Mouse (Mus musculus): ENCODE results near the gene Igf2bp2. TPM values are rescaled to one million over a fixed set of nuclear protein-coding genes. Genes with fewer than 3 reads are reported as not detected.

Gene Igf2bp2
- polyA plus RNA-seq, 1 experiment: 92.4 TPM

DNA sequence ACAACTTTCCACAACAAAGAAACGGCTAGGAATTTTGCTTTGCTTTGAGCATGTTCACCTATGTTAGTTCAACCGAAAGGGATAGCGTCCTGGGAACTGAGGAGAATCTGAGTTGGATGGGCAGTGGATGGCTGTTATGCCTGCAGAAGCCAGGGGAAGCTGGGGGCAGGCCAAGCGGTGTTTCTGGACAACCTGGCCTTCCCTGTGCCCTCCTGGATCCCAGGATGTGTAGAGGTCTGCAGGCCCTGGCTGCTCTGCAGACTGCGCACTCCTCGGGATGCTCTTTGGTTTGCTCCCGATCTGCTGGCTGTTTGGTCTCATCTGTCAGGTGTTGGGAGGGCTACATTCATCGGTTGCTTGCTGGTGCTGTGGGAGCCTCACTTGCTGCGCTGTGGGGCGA, 102.7 kb downstream of the Igf2bp2 start:
- TF ChIP-seq POLR2A (IDR thresholded peaks at IDR 0.05; ENCODE audit: low read depth, low read length) (no peak), CTCF (IDR thresholded peaks at IDR 0.05; ENCODE audit: borderline replicate concordance, insufficient read depth, low read length) (no peak)
- Histone ChIP-seq H3K27ac (ENCODE audit: insufficient read depth, low read length) (no peak overlapping the region), H3K4me3 (ENCODE audit: insufficient read depth, low read length) (no peak overlapping the region), H3K4me1 (ENCODE audit: control insufficient read depth, insufficient read depth, low read length) (no peaks in the 10 kb centered on the region)

DNA sequence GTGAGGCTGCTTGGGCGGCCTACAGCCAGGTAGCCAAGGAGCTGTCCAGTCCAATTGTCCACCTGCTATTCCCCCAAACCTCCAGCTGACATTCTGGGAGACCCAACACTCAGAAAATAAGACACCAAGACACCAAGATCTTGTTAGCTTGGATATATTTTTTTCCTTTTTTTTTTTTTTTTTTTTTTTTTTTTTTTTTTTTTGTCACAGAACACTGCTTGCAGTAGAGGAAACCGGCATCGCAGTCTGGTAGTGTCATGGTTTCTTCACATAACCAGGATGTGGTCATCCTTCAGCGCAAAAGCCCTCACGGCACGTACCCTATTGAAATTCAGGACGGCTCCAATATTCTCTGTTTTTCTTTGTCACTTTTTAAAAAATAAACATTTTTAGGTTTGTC, 104.2 kb downstream of the Igf2bp2 start:
- Histone ChIP-seq H3K4me1 (ENCODE audit: control insufficient read depth, insufficient read depth, low read length) (no peaks in the 10 kb centered on the region), H3K4me3 (ENCODE audit: insufficient read depth, low read length) (no peak overlapping the region), H3K27ac (ENCODE audit: insufficient read depth, low read length) (no peak overlapping the region)
- TF ChIP-seq CTCF (IDR thresholded peaks at IDR 0.05; ENCODE audit: borderline replicate concordance, insufficient read depth, low read length) (no peak), POLR2A (IDR thresholded peaks at IDR 0.05; ENCODE audit: low read depth, low read length) (no peak)

DNA sequence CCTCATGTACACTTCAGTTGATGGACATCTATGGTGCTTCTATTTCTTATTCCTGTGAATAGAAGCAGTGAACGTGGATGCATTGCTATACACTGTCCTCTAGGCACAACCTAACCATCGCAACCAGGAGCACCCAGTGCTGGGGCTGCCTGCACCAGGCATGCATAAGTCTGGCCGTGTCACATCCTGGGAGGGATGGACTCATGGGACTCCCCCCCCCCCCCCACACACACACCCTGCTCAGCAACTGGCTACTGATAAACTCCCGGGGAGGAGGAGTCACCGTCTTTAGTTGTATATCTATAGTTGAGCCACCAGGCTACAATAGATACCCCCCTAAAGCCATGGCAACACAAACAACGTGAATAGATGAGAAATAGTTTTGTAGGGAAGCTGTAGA, 105.6 kb downstream of the Igf2bp2 start:
- Histone ChIP-seq H3K4me3 (ENCODE audit: insufficient read depth, low read length) (no peak overlapping the region), H3K27ac (ENCODE audit: insufficient read depth, low read length) (no peak overlapping the region), H3K4me1 (ENCODE audit: control insufficient read depth, insufficient read depth, low read length) (no peaks in the 10 kb centered on the region)
- no peak for TF ChIP-seq POLR2A (IDR thresholded peaks at IDR 0.05; ENCODE audit: low read depth, low read length)
- TF ChIP-seq CTCF (IDR thresholded peaks at IDR 0.05; ENCODE audit: borderline replicate concordance, insufficient read depth, low read length): no peak

DNA sequence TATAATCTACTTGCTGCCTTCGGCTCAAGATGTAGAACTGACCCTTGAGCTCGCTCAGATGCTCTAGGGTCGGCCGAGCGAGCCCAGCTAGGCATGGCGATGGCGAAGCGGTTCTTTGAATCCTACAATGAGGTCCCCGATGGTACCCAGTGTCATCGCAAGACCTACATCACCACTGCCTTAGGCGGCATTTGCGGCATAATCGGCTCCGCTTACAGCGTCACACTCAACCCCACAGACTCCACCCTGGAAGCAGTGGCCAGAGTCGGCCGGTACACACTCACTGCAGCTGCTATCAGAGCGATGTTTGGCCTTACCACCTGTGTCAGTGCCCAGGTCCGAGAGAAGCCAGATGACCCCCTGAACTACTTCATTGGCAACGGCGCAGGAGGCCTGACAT, 109.7 kb downstream of the Igf2bp2 start:
- Histone ChIP-seq H3K4me3 (ENCODE audit: insufficient read depth, low read length) (no peak overlapping the region), H3K27ac (ENCODE audit: insufficient read depth, low read length) (no peak overlapping the region), H3K4me1 (ENCODE audit: control insufficient read depth, insufficient read depth, low read length) (no peaks in the 10 kb centered on the region)
- TF ChIP-seq POLR2A (IDR thresholded peaks at IDR 0.05; ENCODE audit: low read depth, low read length) (no peak), CTCF (IDR thresholded peaks at IDR 0.05; ENCODE audit: borderline replicate concordance, insufficient read depth, low read length) (no peak)

DNA sequence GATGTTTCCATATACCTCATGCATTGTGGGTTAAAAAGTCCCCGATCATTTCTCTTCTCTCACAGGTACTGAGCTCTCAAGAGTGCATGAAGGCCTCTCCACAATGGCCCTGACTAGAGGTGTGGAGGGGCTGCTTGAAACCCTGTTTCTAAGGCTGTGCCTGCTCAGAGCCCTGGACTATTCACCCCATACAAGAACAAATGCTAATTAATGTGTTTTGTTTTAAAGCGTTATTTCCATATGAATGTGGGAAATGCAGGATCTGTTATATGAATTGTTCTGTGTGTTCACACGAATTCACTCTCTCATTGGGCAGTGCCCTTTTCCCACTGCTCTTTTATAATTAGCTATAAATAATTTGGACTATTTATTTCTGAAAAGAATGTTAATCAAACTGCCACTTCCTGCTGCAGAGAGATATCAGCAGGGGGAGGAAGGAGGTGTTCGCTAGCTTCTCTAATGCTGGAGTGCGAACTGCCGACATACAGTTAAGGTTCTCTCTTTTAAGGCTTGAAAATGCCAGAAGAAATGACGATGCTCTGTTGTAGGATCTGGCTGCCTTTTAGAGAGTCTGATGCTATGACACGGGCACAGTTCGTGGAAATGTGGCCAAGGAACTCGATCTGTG, 116.2 kb downstream of the Igf2bp2 start:
- H3K27ac ChIP-seq (ENCODE audit: insufficient read depth, low read length): no peak overlapping the region
- no peak overlapping the region for H3K4me3 ChIP-seq (ENCODE audit: insufficient read depth, low read length)
- no peaks in the 10 kb centered on the region for H3K4me1 ChIP-seq (ENCODE audit: control insufficient read depth, insufficient read depth, low read length)
- TF ChIP-seq POLR2A (IDR thresholded peaks at IDR 0.05; ENCODE audit: low read depth, low read length) (no peak), CTCF (IDR thresholded peaks at IDR 0.05; ENCODE audit: borderline replicate concordance, insufficient read depth, low read length) (no peak)

DNA sequence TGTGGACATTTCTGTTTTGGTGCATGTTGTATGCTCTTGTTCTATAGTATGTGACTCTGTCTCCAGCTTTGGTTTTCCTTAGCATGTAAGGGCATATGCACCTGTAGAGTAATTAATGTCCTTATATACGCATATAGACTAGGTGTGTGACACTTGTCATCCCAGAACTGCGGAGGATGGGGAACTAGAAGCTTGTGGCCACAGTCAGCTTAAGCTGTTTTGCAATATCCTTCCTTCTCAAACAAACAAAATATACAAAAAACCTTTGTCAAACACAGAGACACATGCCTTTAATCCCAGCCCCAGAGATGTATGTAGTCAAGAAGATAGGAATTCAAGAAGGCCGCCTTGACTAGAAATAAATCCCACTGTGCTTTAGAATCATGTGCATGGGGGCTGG, 117.2 kb downstream of the Igf2bp2 start:
- TF ChIP-seq CTCF (IDR thresholded peaks at IDR 0.05; ENCODE audit: borderline replicate concordance, insufficient read depth, low read length) (no peak), POLR2A (IDR thresholded peaks at IDR 0.05; ENCODE audit: low read depth, low read length) (no peak)
- Histone ChIP-seq H3K27ac (ENCODE audit: insufficient read depth, low read length) (no peak overlapping the region), H3K4me3 (ENCODE audit: insufficient read depth, low read length) (no peak overlapping the region), H3K4me1 (ENCODE audit: control insufficient read depth, insufficient read depth, low read length) (no peaks in the 10 kb centered on the region)

DNA sequence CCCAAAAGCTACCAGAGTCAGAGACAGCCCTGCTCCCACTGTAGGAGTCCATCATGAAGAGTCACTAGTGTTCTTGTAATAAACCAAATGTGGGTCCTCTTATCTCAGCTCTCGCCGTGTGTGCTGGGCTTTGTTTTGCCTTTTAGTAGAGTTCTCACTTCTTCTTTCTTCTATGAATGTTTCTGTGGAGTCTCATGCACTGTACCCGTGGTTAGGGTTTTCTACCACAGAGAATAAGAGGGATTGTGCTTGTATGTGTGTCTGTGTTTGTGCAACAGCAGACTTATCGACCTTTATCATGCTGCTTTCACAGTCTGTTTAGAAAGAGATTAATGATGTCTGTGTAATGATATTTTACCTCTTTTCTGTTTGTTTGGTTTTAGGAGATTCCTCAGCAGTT, 119.3 kb downstream of the Igf2bp2 start:
- no peak overlapping the region for H3K27ac ChIP-seq (ENCODE audit: insufficient read depth, low read length)
- H3K4me1 ChIP-seq (ENCODE audit: control insufficient read depth, insufficient read depth, low read length): no peaks in the 10 kb centered on the region
- no peak overlapping the region for H3K4me3 ChIP-seq (ENCODE audit: insufficient read depth, low read length)
- TF ChIP-seq CTCF (IDR thresholded peaks at IDR 0.05; ENCODE audit: borderline replicate concordance, insufficient read depth, low read length) (no peak), POLR2A (IDR thresholded peaks at IDR 0.05; ENCODE audit: low read depth, low read length) (no peak)

DNA sequence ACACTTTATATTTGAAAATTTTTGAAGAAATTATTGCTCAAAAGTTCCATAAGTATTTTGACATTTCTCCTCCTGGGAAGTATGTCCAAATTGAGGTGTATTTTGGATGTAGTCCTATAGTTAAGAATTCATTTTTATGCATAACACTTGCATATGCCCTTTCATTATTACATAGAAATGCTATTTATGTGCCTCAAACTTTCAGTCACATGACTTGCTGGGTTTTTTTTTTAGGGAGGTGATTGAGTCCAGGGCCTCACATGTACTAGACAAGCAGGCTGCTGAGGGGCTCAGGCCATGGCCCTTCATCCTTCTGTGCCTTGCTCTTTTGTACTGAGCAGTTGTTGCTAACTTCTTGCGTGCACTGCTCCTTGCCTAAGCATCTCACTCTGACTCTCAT, 123.1 kb downstream of the Igf2bp2 start:
- TF ChIP-seq POLR2A (IDR thresholded peaks at IDR 0.05; ENCODE audit: low read depth, low read length): no peak
- TF ChIP-seq CTCF (IDR thresholded peaks at IDR 0.05; ENCODE audit: borderline replicate concordance, insufficient read depth, low read length): no peak

DNA sequence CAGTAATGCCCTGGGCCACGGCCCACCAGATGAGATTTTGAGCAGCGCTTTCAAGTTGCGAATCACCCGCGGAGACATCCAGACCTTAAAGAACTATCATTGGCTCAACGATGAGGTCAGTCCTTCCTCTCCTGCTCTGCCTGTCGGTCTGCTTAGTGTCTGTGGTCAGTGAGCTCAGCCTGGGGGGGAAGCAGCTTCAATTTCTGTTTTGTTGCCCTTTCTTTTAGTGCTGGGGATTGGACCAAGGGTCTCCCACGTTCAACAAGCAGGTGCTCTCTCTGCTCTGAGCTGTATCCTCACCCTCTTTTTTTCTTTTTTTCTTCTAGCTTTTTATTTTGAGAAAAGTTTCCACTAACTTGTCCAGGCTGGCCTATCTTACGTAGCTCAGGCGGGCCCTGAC, 124.5 kb downstream of the Igf2bp2 start:
- Histone ChIP-seq H3K4me1 (ENCODE audit: control insufficient read depth, insufficient read depth, low read length) (no peaks in the 10 kb centered on the region), H3K4me3 (ENCODE audit: insufficient read depth, low read length) (no peak overlapping the region), H3K27ac (ENCODE audit: insufficient read depth, low read length) (no peak overlapping the region)
- no peak for TF ChIP-seq POLR2A (IDR thresholded peaks at IDR 0.05; ENCODE audit: low read depth, low read length)

More for the DNA sequence above, 123.1 kb downstream of the Igf2bp2 start:
- Histone ChIP-seq H3K27ac (ENCODE audit: insufficient read depth, low read length) (no peak overlapping the region), H3K4me1 (ENCODE audit: control insufficient read depth, insufficient read depth, low read length) (no peaks in the 10 kb centered on the region), H3K4me3 (ENCODE audit: insufficient read depth, low read length) (no peak overlapping the region)

DNA sequence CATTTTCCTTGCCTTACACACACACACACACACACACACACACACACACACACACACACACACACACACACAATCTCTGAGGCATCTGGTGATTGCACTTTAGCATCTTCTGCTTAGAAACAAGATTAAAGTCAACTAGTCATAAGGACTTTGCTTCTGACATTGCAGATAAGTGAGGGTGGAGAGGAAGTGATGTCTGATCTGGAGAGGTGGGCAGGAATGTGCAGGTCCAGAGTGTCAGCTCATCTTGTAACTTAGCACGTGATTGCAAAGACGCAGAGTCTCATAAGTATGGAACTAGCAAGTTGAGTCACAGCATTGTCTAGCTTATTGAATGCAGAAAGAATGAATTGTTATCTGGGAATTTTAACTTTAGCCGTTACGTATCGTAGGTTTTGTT, 135.6 kb downstream of the Igf2bp2 start:
- Histone ChIP-seq H3K27ac (ENCODE audit: insufficient read depth, low read length) (no peak overlapping the region), H3K4me3 (ENCODE audit: insufficient read depth, low read length) (no peak overlapping the region), H3K4me1 (ENCODE audit: control insufficient read depth, insufficient read depth, low read length) (no peaks in the 10 kb centered on the region)
- TF ChIP-seq POLR2A (IDR thresholded peaks at IDR 0.05; ENCODE audit: low read depth, low read length) (no peak), CTCF (IDR thresholded peaks at IDR 0.05; ENCODE audit: borderline replicate concordance, insufficient read depth, low read length) (no peak)

DNA sequence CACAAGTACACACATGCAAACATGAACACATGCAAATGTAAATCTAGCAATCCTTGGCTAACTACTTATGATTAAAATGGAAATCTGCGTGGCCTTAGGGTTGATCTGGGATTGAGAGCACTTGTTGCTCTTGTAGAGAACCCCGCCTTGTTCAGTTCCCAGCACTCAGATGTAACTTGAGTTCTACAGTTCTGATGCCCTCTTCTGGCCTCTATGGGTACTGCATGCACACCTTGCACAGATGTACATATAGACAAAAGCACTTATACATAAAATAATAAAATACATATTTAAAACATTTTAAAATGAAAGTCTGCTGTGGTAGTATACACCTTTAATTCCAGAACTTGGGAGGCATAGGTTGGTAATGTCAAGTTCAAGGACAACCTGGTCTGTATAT, 141.0 kb downstream of the Igf2bp2 start:
- no peak for TF ChIP-seq POLR2A (IDR thresholded peaks at IDR 0.05; ENCODE audit: low read depth, low read length)
- no peak for TF ChIP-seq CTCF (IDR thresholded peaks at IDR 0.05; ENCODE audit: borderline replicate concordance, insufficient read depth, low read length)
- Histone ChIP-seq H3K4me3 (ENCODE audit: insufficient read depth, low read length) (no peak overlapping the region), H3K27ac (ENCODE audit: insufficient read depth, low read length) (no peak overlapping the region), H3K4me1 (ENCODE audit: control insufficient read depth, insufficient read depth, low read length) (no peaks in the 10 kb centered on the region)

Measured in embryonic fibroblast, embryonic 13.5 days (primary cell).